Mouse (Mus musculus): ENCODE results near the gene Adh6a. TPM values are rescaled to one million over a fixed set of nuclear protein-coding genes. Genes with fewer than 3 reads are reported as not detected.
"Not testable (repeated sequence)": the region's sequence is repeated elsewhere in the genome, so short reads cannot be mapped to it uniquely, and the experiment has no call there.

Gene Adh6a
- total RNA-seq, 1 experiment from 2014 or later = not detected

DNA sequence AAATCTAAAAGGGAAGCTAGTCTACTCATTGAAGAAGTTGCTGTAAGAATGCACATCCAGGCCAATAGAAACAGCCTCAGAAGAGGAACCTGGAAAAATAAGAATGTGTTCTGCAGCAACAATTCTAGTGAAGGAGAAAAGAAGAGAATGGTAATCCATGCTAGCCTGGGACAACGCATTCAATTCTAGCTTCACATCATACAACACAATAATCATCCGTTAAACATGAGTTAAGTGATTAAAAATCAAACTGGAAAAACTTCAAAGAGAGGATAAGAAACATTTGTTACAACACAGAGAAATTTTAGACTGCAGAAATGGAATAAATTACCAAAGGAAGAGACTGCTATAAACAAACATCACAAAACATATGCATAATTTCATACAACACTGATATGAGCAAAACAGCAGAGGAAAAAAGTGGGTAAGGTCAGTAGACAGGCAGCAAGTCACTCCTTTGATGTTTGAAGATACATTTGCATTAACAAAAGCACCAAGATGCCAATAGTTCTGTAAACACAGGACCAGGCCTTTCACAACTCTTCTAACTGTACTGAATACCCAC, 3.9 kb downstream of the Adh6a start:
- ATAC-seq (replicated peaks; ENCODE audit: low read depth, poor library complexity, severe bottlenecking) = no peak

DNA sequence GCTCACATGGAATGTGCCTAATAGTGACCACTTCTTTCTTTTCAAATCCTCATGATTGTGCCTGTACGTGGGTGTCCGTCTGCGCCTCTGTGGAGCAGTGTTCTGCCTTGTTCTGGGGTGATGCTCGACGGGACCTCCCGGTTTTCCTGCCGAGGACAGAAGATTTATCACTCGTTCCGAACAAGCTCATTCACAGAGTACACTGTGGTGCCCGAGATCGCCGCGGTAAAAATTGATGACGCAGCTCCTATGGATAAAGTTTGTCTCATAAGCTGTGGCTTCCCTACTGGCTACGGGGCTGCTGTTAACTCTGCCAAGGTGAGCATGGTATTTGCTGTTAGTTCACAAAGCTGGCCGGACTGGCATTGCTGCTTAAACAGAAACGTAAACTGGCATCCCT, 11.9 kb downstream of the Adh6a start:
- ATAC-seq (replicated peaks; ENCODE audit: low read depth, poor library complexity, severe bottlenecking) = no peak

DNA sequence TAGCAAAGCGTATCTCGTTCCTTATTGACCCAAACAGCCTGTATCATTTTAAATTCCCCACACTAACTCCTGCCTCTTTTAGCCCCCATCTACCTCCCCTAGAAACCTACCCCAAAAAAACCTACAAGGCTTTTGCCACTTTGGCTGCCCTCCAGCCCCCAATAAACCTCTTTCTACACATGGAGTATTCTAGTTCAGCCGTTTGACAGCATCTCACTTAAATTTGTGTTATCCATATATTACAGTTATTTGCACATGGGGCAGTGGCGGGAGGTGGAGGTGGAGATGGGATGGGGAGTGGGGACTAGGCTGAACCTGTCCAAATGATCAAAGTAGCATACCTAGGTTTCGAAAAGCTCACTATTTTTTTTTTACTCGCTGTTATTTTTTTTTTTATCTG, 12.4 kb downstream of the Adh6a start:
- no peak for ATAC-seq (replicated peaks; ENCODE audit: low read depth, poor library complexity, severe bottlenecking)

DNA sequence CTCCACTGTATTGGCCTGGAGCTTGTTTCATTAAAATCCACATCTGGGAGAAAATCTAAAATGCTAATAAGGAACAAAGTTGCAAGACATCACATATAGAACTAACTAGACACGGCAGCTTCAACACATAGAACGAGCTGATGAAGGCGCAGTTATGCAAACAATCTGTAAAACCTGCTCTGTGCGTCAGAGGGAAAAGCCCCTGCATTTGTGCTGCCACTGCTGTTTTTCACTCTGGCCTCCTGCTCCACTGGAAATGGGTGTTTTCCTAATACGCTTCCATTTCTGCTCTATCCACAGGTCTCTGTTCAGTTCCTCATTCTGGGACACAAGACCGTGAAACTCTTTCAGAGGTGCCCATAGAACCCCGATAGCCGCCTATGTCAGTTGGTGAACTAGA, 20.8 kb downstream of the Adh6a start:
- ATAC-seq (replicated peaks; ENCODE audit: low read depth, poor library complexity, severe bottlenecking) = no peak

DNA sequence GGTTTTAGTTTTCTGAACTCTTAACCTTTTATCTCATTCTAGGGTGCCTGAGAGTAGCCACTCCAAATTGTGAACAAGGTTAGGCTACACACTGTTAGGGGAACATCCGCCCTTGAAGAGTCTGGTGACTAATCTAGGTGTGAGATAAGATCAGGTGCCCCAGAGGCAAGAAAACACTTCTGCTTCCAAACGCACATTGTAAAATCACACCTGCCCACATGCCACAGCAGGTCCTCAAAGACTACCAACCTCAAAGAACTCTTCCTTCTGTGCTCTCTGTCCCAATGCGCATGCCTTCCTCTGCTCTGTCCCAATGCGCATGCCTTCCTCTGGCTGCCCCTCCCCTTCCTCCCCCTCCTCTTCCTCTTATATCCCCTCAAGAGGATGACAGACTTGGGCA, 21.2 kb downstream of the Adh6a start:
- no peak for ATAC-seq (replicated peaks; ENCODE audit: low read depth, poor library complexity, severe bottlenecking)

DNA sequence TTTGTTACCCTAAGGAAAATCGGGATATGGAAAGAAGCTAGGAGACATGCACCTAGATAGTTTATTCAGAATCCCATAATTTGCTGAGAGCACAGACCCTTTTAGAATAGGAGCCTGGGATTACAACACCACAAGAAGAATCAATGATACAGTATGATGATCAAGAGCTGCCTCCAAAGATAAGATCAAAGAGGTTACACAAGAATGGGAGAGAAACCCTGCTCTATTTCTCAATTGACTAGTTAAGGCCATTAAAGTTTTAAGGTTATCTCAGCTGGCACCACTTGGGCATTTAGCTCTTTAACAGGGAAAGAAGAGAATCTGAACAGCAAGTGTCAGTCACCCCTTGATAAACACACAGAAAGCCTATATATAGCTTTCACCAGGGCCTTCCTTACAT, 22.5 kb downstream of the Adh6a start:
- no peak for ATAC-seq (replicated peaks; ENCODE audit: low read depth, poor library complexity, severe bottlenecking)

DNA sequence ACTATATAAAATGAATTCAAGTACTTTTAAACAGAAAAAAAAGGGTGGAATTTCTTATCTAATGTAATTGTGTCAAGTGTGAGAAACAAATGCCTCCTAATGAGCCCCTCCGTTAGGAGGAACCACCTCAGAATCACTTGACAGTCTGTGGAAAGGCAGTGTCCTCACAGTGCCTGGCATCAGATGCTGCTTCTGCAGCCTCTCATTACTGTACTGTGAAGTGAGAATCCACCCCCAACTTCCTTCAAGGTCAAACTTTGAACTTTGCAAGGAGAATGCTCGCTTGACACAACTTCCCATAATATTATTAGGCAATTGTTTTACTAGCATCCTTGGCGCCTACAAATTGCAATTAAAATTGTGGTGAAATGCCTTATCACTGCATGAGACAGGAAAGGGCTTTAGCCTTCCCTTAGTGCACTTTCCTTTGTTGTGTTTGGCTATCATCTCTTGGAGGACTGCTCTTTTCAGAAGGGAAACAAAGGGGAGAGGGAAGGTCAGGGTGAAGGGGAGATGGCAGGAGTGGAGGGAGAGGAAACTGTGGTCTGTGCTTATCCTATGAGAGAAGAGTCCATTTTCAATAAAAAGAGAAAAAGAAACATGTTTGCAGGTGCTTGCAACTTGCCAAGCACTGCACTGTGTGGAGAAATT, 23.1 kb downstream of the Adh6a start:
- ATAC-seq (replicated peaks; ENCODE audit: low read depth, poor library complexity, severe bottlenecking) = no peak

DNA sequence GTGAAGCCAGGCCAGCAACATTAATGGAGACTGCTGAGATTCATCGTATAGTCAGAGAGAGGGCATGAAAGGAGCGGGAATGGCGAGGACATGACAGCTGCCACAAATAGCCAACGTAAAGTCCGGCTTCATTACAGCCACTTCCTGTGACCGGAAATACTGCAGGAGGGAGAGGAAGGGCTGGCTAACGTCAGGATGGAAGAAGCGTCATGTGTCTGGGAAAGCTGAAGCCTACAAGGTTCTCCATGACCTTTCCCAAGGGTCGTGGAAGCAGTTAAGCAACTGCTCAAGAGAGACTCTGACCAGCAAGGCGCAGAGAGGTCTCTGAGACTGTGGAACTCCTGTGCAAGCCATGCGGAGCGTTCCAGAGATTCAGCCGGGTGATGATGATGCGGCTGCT, 28.4 kb downstream of the Adh6a start, which contains the start of gene Adh6b:
TSS of gene Adh6b (plus strand) at position 305 of the 400 bp plus-strand sequence.
- ATAC-seq (replicated peaks; ENCODE audit: low read depth, poor library complexity, severe bottlenecking) = no peak

DNA sequence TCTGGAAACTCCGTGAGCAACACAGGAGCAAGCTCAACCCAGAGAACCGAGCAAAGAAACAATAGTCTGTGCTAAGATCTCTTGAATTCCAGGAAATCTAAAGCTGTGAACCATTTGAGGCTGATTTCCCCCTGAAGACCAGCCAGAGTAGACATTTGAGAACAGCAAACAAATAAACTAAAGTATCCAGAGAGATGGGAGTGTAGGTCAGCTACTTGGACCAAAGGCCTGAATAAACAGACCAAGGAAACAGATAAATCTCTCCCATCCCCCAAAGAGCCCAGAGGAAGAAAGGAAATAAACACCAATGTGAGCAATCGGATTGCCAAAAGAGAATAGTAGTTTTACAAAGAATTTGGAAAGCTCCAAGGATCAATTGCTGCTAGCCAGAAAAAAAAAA, 34.0 kb downstream of the Adh6a start:
- no peak for ATAC-seq (replicated peaks; ENCODE audit: low read depth, poor library complexity, severe bottlenecking)

DNA sequence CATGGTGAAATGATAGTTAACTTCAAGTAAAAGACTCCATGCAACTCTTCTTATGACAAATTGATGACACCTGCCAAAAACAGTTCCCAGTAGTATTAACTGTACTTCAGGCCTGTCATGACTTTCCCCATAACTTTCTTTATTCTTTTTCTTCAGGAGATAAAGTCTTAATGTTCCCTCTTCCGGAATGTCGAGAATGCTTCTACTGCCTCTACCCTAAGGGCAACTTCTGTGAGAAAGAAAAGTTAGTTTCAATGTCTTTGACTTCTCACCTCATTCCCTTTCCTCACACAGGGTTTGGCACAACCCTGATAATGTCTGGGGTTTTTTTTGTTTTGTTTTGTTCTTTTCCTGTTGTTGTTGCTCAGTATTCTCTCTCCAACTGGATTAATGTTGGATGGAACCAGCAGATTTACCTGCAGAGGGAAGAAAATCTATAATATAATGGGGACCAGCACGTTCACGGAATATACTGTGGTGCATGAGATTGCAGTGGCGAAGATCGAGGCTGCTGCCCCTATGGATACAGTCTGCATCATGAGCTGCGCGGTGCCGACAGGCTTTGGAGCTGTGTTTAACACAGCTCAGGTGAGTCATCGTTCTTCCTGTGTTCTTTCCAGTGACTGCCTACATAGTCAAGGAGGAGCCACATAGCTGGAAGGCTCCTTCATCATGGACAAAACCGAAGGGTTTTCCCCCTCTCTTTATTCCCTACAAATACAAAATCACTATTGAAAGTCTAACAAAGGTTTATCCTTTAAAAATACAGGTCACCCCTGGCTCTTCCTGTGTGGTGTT, 39.1 kb downstream of the Adh6a start:
- ATAC-seq (replicated peaks; ENCODE audit: low read depth, poor library complexity, severe bottlenecking) = no peak

DNA sequence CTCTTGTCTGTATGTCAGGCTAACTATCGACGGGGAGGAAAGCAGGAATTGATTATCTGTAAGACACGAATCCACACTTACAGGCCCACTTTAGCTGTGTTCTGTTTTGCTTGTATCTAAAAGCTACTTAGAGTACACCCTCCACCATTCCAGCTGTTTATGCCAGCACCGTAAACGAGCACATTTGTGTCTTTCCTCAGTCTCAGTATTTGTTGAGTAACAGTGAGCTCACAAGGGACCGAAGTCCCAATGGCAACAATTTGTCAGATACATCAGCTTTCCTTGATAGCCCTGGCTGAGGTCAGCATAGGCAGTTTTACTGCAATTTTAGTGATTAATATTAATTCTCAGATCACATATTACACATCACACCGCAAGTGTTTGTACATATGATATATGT, 45.8 kb downstream of the Adh6a start:
- ATAC-seq (replicated peaks; ENCODE audit: low read depth, poor library complexity, severe bottlenecking) = no peak

DNA sequence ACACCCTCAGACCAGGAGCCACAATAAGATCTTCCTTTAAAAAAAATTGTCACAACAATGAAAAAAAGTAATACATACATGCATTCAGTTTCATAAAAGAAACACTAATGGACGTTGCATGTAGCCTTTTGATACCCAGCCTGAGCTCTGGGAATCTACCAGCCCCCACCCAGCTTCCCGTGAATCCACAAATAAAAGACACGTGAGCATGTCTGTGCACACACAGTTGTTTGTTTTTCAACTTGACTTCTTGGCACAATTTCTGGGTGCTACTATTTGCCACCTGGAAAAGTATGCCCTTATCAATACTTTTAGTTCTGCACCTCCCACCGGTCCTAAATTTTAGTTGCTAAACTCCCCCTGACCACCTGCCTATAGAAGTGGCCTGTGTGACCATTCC, 47.6 kb downstream of the Adh6a start:
- no peak for ATAC-seq (replicated peaks; ENCODE audit: low read depth, poor library complexity, severe bottlenecking)

DNA sequence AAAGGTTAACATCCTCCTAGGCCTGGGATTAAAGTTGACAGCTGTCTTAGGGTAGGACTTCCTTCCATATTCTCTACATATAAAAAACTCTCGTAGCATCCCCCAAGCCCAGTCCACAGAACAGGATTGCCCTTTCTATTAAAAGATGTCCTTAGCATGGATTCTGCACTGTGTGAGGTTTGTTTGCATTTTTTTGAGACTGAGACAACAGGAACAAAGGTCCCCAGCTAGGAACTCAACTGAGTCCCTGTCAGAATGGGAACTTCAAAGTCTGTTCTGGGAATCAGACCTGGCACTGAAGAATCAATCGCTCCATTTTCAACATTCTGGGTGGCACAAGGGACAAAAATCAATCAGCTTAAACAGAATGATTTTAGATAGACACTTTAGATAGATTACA, 49.8 kb downstream of the Adh6a start:
- ATAC-seq (replicated peaks; ENCODE audit: low read depth, poor library complexity, severe bottlenecking) = no peak

DNA sequence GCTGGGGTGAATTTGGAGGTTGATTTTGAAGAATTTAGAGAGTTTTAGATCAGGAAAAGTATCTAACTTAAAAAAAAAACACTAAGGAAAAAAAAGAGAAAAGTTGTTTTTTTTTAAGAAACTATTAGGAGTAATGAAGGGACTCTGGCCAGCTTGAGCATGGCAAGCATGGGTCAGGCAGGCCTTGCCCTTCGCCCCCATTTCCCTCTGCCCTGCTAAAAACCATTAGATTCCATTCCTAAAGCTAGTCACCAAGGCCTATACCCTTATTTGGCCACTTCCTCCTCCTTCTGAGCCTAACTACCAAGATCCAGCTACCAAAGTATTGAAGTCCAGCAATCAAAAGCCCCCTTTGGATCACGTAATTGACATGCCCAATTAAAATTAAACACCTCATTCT, 53.1 kb downstream of the Adh6a start:
- ATAC-seq (replicated peaks; ENCODE audit: low read depth, poor library complexity, severe bottlenecking) = no peak

DNA sequence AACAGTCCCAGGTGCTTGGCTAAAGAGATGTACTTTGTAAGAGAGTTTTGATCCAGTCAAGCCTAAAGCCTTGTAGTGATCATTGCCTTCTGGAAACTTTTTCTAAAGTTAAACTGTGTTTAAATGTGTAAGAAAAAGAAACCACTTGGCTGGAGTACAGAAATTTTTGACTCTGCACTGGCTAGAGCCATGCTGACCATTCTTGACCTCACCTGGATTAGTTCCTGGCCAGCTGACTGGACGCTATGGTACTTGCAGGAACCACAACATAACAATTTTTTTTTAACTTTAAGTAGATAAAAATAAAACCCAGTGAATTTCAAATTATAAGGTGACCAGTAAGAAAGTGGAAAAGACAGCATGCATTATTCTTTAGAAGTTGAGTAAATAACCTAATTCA, 56.5 kb downstream of the Adh6a start:
- ATAC-seq (replicated peaks; ENCODE audit: low read depth, poor library complexity, severe bottlenecking) = no peak

DNA sequence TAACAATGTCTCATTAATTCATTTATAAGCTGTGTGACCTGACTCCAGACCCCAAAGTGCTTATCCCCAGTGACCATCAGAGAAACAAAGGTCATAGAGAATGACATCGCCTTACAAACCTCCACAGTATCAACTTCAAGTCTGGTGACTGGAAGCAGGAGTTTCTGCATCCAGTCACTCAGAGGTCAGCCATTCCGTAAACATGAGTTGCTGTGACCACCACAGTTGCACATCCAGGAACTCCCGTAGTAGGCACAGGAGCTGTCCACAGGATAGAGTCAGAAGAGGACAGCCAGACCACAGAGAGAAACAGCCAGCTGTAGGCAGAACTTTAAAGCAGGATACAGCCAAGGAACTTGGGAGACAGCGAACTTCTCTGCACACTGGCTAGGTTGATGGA, 57.2 kb downstream of the Adh6a start:
- ATAC-seq (replicated peaks; ENCODE audit: low read depth, poor library complexity, severe bottlenecking) = not testable (repeated sequence)

DNA sequence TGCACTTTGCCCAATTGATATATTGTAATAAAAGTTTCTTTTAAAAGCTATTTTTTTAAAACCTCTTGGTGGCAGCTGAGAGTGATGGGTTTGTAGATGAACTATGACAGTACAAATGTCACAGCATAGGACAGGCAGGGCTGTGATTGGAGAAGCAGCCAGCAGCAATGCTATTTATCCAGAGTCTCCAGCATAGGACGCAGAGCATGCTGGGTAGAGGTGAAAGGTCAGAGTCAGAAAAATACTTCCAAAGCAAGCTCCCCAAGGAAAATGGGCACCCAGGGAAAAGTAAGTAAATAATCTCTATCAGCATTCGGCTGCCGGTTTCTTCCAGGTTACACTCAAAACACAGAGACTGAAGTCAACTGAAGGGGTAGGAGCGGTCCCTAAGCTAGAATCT, 60.8 kb downstream of the Adh6a start:
- ATAC-seq (replicated peaks; ENCODE audit: low read depth, poor library complexity, severe bottlenecking) = no peak

DNA sequence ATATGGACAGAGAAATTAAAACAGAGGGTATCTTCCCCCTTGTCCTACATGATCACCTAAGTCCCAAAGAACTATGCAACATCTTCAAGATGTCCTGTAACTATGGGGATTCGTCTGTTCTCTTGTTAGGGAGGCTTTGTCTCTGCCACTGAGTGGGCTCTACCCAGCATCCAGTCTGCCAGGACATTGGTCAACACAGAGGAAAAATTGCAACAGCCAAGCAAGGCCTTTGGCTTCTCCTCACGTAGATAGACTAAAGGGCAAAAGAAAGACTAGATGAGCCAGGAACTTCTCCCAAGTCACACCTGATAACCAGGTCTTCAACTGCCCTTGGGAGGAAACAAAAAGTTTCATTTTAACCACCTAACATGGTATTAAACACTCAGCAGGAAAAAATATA, 62.1 kb downstream of the Adh6a start:
- no peak for ATAC-seq (replicated peaks; ENCODE audit: low read depth, poor library complexity, severe bottlenecking)

All from common myeloid progenitor, adult 5-6 weeks (primary cell).